Mouse (Mus musculus): ENCODE results near the gene Wipi2.

DNA sequence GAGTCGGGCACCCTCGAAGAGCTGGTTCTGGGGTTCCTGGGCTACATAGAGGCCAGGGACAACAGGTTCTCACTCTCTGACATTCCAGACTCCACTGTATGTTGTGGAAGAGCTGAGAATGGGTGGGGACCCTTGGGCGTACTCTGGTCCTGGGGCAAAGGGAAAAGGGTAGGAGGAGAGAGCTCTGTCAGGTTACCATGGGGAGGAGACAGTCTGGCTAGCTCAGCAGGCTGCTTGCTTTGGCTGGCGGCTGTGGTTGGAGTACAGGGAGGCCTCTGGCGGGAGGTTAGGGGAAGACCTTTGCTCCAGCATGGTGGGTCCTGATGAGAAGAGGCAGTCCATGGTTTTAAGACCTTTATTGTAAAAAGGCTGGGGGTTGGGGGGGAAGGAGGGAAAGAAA, 12.6 kb downstream of the Wipi2 start:
- TF ChIP-seq POLR2A (IDR thresholded peaks at IDR 0.05; ENCODE audit: low read depth, low read length) = no peak
- TF ChIP-seq CTCF (IDR thresholded peaks at IDR 0.05; ENCODE audit: borderline replicate concordance, insufficient read depth, low read length) = no peak

All from embryonic fibroblast, embryonic 13.5 days (primary cell).